Mouse (Mus musculus): ENCODE results near the gene Ugt1a9.

GRCm38 (mm10) chr1:88261706-88262105, 191.1 kb downstream of the Ugt1a9 start:
- TF ChIP-seq CTCF (IDR thresholded peaks at IDR 0.05; ENCODE audit: low read depth) (no peak), EP300 (IDR thresholded peaks at IDR 0.05; ENCODE audit: low read depth) (no peak)

All from liver, embryonic 14.5 days (tissue).